Mouse (Mus musculus) gastrocnemius, adult 2 months (tissue): ENCODE data around the gene Pde1c. TPM values are rescaled to one million over a fixed set of nuclear protein-coding genes. Genes with fewer than 3 reads are reported as not detected.

Source experiments
- DNase-seq: peaks from one replicate; pipeline ENCODE4 v3.0.0; 2022
- H3K27ac ChIP-seq: fragments of 200-600 bp; 2 replicates; pipeline ENCODE4 v1.8.1; 2022; ENCODE audit warnings: mild to moderate bottlenecking
- H3K4me3 ChIP-seq: fragments of 200-600 bp; 2 replicates; pipeline ENCODE4 v1.8.1; 2022; ENCODE audit warnings: mild to moderate bottlenecking, moderate library complexity
- CTCF ChIP-seq: fragments of 200-600 bp; IDR thresholded peaks from 2 replicates; pipeline ENCODE4 v1.8.1; 2022; ENCODE audit warnings: antibody characterized with exemption, mild to moderate bottlenecking, moderate library complexity
- intact Hi-C: fragments of 180-260 bp; cut with DNase I; formaldehyde crosslinking; loops from one replicate; pipeline ENCODE4 v1.15.1; 2025
- total RNA-seq, 2 experiments: library from RNA; stranded (reverse); gene quantifications; 2 replicates each; pipeline ENCODE4 v1.2.3; 2021

Gene Pde1c
- total RNA-seq, 2 experiments from 2014 or later, result 0.46 to 0.50 TPM

GRCm38 (mm10) chr6:56345082-56345481 lies 223.8 kb downstream of the Pde1c start:
- no peak overlapping the region for H3K27ac ChIP-seq
- intact Hi-C loops, result no loop called here
- TF ChIP-seq CTCF, result no peak
- H3K4me3 ChIP-seq, result no peak overlapping the region
- no peak for DNase-seq

GRCm38 (mm10) chr6:56342005-56342404 lies 226.9 kb downstream of the Pde1c start:
- intact Hi-C loops, result no loop called here
- no peak overlapping the region for H3K27ac ChIP-seq
- TF ChIP-seq CTCF, result no peak
- H3K4me3 ChIP-seq, result no peak overlapping the region
- DNase-seq, result no peak

- no peak for DNase-seq
- intact Hi-C loops, result no loop called here
- no peak overlapping the region for H3K27ac ChIP-seq
- H3K4me3 ChIP-seq, result no peak overlapping the region
- no peak for TF ChIP-seq CTCF
Measured at GRCm38 (mm10) chr6:56335811-56336446, 233.0 kb downstream of the Pde1c start.

GRCm38 (mm10) chr6:56332149-56332548 lies 236.8 kb downstream of the Pde1c start:
- Histone ChIP-seq H3K27ac (no peak overlapping the region), H3K4me3 (no peak overlapping the region)
- intact Hi-C loops, result no loop called here
- no peak for TF ChIP-seq CTCF
- no peak for DNase-seq

- H3K27ac ChIP-seq, result no peak overlapping the region
- no peak overlapping the region for H3K4me3 ChIP-seq
- no peak for DNase-seq
- intact Hi-C loops, result no loop called here
- TF ChIP-seq CTCF, result no peak
Measured at GRCm38 (mm10) chr6:56331432-56331831, 237.5 kb downstream of the Pde1c start.

GRCm38 (mm10) chr6:56328103-56328502 lies 240.8 kb downstream of the Pde1c start:
- no peak for TF ChIP-seq CTCF
- intact Hi-C loops, result no loop called here

GRCm38 (mm10) chr6:56322799-56323198 lies 246.1 kb downstream of the Pde1c start:
- DNase-seq, result no peak
- intact Hi-C loops, result no loop called here
- Histone ChIP-seq H3K27ac (no peak overlapping the region), H3K4me3 (no peak overlapping the region)
- no peak for TF ChIP-seq CTCF

More at GRCm38 (mm10) chr6:56328103-56328502, 240.8 kb downstream of the Pde1c start:
- H3K4me3 ChIP-seq, result no peak overlapping the region
- no peak for DNase-seq
- H3K27ac ChIP-seq, result no peak overlapping the region

GRCm38 (mm10) chr6:56310318-56310717 lies 258.6 kb downstream of the Pde1c start:
- Histone ChIP-seq H3K27ac (no peak overlapping the region), H3K4me3 (no peak overlapping the region)
- intact Hi-C loops, result no loop called here
- no peak for TF ChIP-seq CTCF
- DNase-seq, result no peak

GRCm38 (mm10) chr6:56306066-56306465 lies 262.8 kb downstream of the Pde1c start:
- Histone ChIP-seq H3K4me3 (no peak overlapping the region), H3K27ac (no peak overlapping the region)
- intact Hi-C loops, result no loop called here
- no peak for DNase-seq
- no peak for TF ChIP-seq CTCF

- no peak for TF ChIP-seq CTCF
- H3K27ac ChIP-seq, result no peak overlapping the region
- DNase-seq, result no peak
- intact Hi-C loops, result no loop called here
- no peak overlapping the region for H3K4me3 ChIP-seq
Measured at GRCm38 (mm10) chr6:56292176-56292575, 276.7 kb downstream of the Pde1c start.

- peak; percentile 41 for DNase-seq
- Histone ChIP-seq H3K27ac (no peak overlapping the region), H3K4me3 (no peak overlapping the region)
- TF ChIP-seq CTCF, result no peak
- intact Hi-C loops, result no loop called here
Measured at GRCm38 (mm10) chr6:56289307-56289706, 279.6 kb downstream of the Pde1c start.

GRCm38 (mm10) chr6:56284821-56285220 lies 284.1 kb downstream of the Pde1c start:
- intact Hi-C loops, result no loop called here
- TF ChIP-seq CTCF, result no peak
- H3K4me3 ChIP-seq, result no peak overlapping the region
- no peak for DNase-seq
- H3K27ac ChIP-seq, result no peak overlapping the region

- intact Hi-C loops, result no loop called here
- no peak overlapping the region for H3K4me3 ChIP-seq
- no peak for DNase-seq
- TF ChIP-seq CTCF, result no peak
- no peak overlapping the region for H3K27ac ChIP-seq
Measured at GRCm38 (mm10) chr6:56275461-56275860, 293.4 kb downstream of the Pde1c start.

GRCm38 (mm10) chr6:56271741-56272140 lies 297.2 kb downstream of the Pde1c start:
- no peak for TF ChIP-seq CTCF
- no peak for DNase-seq
- intact Hi-C loops, result no loop called here
- no peak overlapping the region for H3K4me3 ChIP-seq
- H3K27ac ChIP-seq, result no peak overlapping the region
